Mouse (Mus musculus): Measurements from ENCODE around the gene Them5.

GRCm38 (mm10) chr3:94375146-94375545 lies 33.2 kb downstream of the Them5 start:
- TF ChIP-seq POLR2A (IDR thresholded peaks at IDR 0.05; ENCODE audit: low read depth, low read length) (no peak), CTCF (IDR thresholded peaks at IDR 0.05; ENCODE audit: borderline replicate concordance, insufficient read depth, low read length) (no peak)

Data from embryonic fibroblast, embryonic 13.5 days (primary cell).